Mouse (Mus musculus) olfactory bulb, adult 2 months (tissue): Measurements from ENCODE around the gene Myh10.

Experiments
- CTCF ChIP-seq: fragments of 200-500 bp; IDR thresholded peaks from 2 replicates; pipeline ENCODE4 v1.5.1; 2012; ENCODE audit warnings: low read depth, mild to moderate bottlenecking, low read length, moderate library complexity; ENCODE audit not compliant: insufficient read depth
- POLR2A ChIP-seq: fragments of 200-500 bp; IDR thresholded peaks from 2 replicates; pipeline ENCODE4 v1.6.1; 2012; ENCODE audit warnings: mild to moderate bottlenecking, low read depth, low read length, moderate library complexity; ENCODE audit not compliant: insufficient read depth

DNA sequence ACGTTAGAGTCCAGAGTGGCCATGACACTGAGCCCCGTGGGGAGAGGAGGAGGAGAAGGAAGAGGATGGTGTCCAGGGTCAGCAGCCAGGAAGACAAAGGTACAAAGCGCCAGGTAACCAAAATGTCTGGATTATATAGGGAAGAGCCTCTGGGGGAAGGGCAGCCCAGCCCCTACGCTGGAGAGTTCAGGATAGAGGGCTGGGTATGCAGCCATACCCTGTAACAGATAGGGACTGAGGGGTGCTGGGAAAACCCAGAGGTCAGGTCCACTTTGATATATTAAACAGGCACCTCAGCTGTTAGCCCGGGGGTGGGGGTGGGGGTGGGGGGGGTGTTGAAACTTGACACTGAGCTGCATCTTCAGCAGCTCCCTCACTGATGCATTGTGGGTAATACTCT lies 43.6 kb upstream of the Myh10 start:
- TF ChIP-seq CTCF (no peak), POLR2A (no peak)
